Comparison of ENCODE assay signal across 19 mouse cellular contexts in genomic region chr4:142261725-142262124, GRCm38 (mm10). TPM values are rescaled to one million over a fixed set of nuclear protein-coding genes. Genes with fewer than 3 reads are reported as not detected.
DNase-seq lines count a peak whose midpoint lies in the region; ATAC-seq and TF ChIP-seq lines count a peak whose summit lies in the region.
"Had no signal": no experiment of that assay in that cellular context is flagged by ENCODE, and none has a peak within 500 bp of the region (broad histone marks: within the 10 kb centered on the region; RNA-seq: fewer than 3 reads in every experiment).

No protein-coding gene starts in this region.

- H3K9ac ChIP-seq in embryonic facial prominence, embryonic 14.5 days (ENCODE audit: low read depth, low read length) = no peak overlapping the region
- no peak overlapping the region for H3K9ac ChIP-seq in hindbrain, postnatal 0 days (replicated peaks; ENCODE audit: low read length)
- no peak overlapping the region for H3K9ac ChIP-seq in hindbrain, embryonic 11.5 days (ENCODE audit: low read depth, low read length)
- H3K9ac ChIP-seq: embryonic facial prominence, embryonic 12.5 days; forebrain, embryonic 13.5 days; intestine, embryonic 15.5 days had no signal

- no peaks in the 10 kb centered on the region for H3K4me1 ChIP-seq in embryonic facial prominence, embryonic 14.5 days (ENCODE audit: control insufficient read depth, insufficient read depth, low read length)
- H3K4me1 ChIP-seq in embryonic facial prominence, embryonic 10.5 days = peaks cover 17% of the 10 kb centered on the region
- peaks cover 4% of the 10 kb centered on the region; the same call in 1 of the 2 replicates for H3K4me1 ChIP-seq in hindbrain, postnatal 0 days (ENCODE audit: insufficient read depth, low read length)
- no peaks in the 10 kb centered on the region for H3K4me1 ChIP-seq in hindbrain, embryonic 11.5 days (replicated peaks; ENCODE audit: control insufficient read depth, insufficient read depth, low read length)
- H3K4me1 ChIP-seq: heart, embryonic 10.5 days; intestine, embryonic 15.5 days had no signal

- no peak for TF ChIP-seq CTCF in hindbrain, postnatal 0 days (IDR thresholded peaks at IDR 0.05; ENCODE audit: low read depth)

- H3K27me3 ChIP-seq in embryonic facial prominence, embryonic 14.5 days (replicated peaks; ENCODE audit: control insufficient read depth, insufficient read depth, low read length) = no peaks in the 10 kb centered on the region
- no peaks in the 10 kb centered on the region for H3K27me3 ChIP-seq in embryonic facial prominence, embryonic 10.5 days (replicated peaks; ENCODE audit: low read depth, poor library complexity, severe bottlenecking)
- no peaks in the 10 kb centered on the region for H3K27me3 ChIP-seq in hindbrain, postnatal 0 days (ENCODE audit: insufficient read depth, low read length)
- H3K27me3 ChIP-seq in hindbrain, embryonic 11.5 days (ENCODE audit: control insufficient read depth, insufficient read depth, low read length) = no peaks in the 10 kb centered on the region
- H3K27me3 ChIP-seq: embryonic facial prominence, embryonic 12.5 days; intestine, embryonic 15.5 days had no signal

- H3K36me3 ChIP-seq in embryonic facial prominence, embryonic 14.5 days (ENCODE audit: control insufficient read depth, insufficient read depth, low read length) = no peaks in the 10 kb centered on the region
- H3K36me3 ChIP-seq in embryonic facial prominence, embryonic 10.5 days (replicated peaks) = no peaks in the 10 kb centered on the region
- no peaks in the 10 kb centered on the region for H3K36me3 ChIP-seq in hindbrain, postnatal 0 days (ENCODE audit: insufficient read depth, low read length)
- H3K36me3 ChIP-seq in hindbrain, embryonic 11.5 days (ENCODE audit: control insufficient read depth, insufficient read depth, low read length) = no peaks in the 10 kb centered on the region
- H3K36me3 ChIP-seq: embryonic facial prominence, embryonic 12.5 days; heart, embryonic 10.5 days; intestine, embryonic 15.5 days had no signal

- 50% methylated on average over 4 of the region's 4 CpGs for WGBS in embryonic facial prominence, embryonic 14.5 days
- WGBS in embryonic facial prominence, embryonic 10.5 days = 73% methylated on average over 4 of the region's 4 CpGs
- WGBS in hindbrain, postnatal 0 days = 26% methylated on average over 4 of the region's 4 CpGs
- 78% methylated on average over 4 of the region's 4 CpGs for WGBS in hindbrain, embryonic 11.5 days

- H3K27ac ChIP-seq in embryonic facial prominence, embryonic 14.5 days (replicated peaks; ENCODE audit: low read depth, low read length) = 0 out of 2 replicates have a peak overlapping the region, but pooled peaks have one; percentile 39
- H3K27ac ChIP-seq in embryonic facial prominence, embryonic 10.5 days (replicated peaks) = no peak overlapping the region
- H3K27ac ChIP-seq in hindbrain, postnatal 0 days = no peak overlapping the region
- no peak overlapping the region for H3K27ac ChIP-seq in hindbrain, embryonic 11.5 days (ENCODE audit: low read depth, low read length)
- H3K27ac ChIP-seq: embryonic facial prominence, embryonic 12.5 days; forebrain, embryonic 13.5 days; heart, embryonic 10.5 days; intestine, embryonic 15.5 days had no signal

- H3K9me3 ChIP-seq in embryonic facial prominence, embryonic 14.5 days (ENCODE audit: control insufficient read depth, low read length) = no peaks in the 10 kb centered on the region
- H3K9me3 ChIP-seq in embryonic facial prominence, embryonic 10.5 days = 0 out of 2 replicates have a peak, but pooled peaks cover 3% of the 10 kb centered on the region
- no peaks in the 10 kb centered on the region for H3K9me3 ChIP-seq in hindbrain, postnatal 0 days (ENCODE audit: low read length)
- H3K9me3 ChIP-seq in hindbrain, embryonic 11.5 days (ENCODE audit: control insufficient read depth, low read length) = no peaks in the 10 kb centered on the region
- H3K9me3 ChIP-seq: embryonic facial prominence, embryonic 12.5 days; forebrain, embryonic 13.5 days; heart, embryonic 10.5 days; intestine, embryonic 15.5 days had no signal

- no peak for DNase-seq in embryonic facial prominence, embryonic 14.5 days (ENCODE audit: low spot score)
- no peak for DNase-seq in embryonic facial prominence, embryonic 10.5 days (ENCODE audit: low spot score)
- DNase-seq in hindbrain, postnatal 0 days (ENCODE audit: low spot score) = no peak
- no peak for DNase-seq in hindbrain, embryonic 11.5 days (ENCODE audit: low spot score)
- DNase-seq in fat pad, adult 2 months (ENCODE audit: extremely low read depth, low read depth, low spot score) = peak; percentile 59
- peak; percentile 67 for DNase-seq in gonadal fat pad, adult 2 months (ENCODE audit: low read depth)
- DNase-seq: cerebellum, adult 11 months; cerebellum, adult 8-10 months; cerebellum, postnatal 14 days; embryo, embryonic 11 days; gastrocnemius, postnatal 36 days; heart, adult 18-20 months; heart, postnatal 10 days; heart, postnatal 4 days; kidney, adult 18-20 months had no signal

- ATAC-seq in embryonic facial prominence, embryonic 14.5 days (ENCODE audit: low read depth) = no peak
- ATAC-seq in hindbrain, postnatal 0 days = 0 out of 2 replicates have a peak, but pooled peaks have one; percentile 22
- no peak for ATAC-seq in hindbrain, embryonic 11.5 days (ENCODE audit: low FRiP score)
- ATAC-seq: forebrain, embryonic 13.5 days; intestine, embryonic 15.5 days had no signal

- no peak overlapping the region for H3K4me3 ChIP-seq in embryonic facial prominence, embryonic 14.5 days (ENCODE audit: low read depth, low read length)
- H3K4me3 ChIP-seq in embryonic facial prominence, embryonic 10.5 days = no peak overlapping the region
- H3K4me3 ChIP-seq in hindbrain, postnatal 0 days (ENCODE audit: low read length) = no peak overlapping the region
- no peak overlapping the region for H3K4me3 ChIP-seq in hindbrain, embryonic 11.5 days (ENCODE audit: low read depth, low read length)
- H3K4me3 ChIP-seq: embryonic facial prominence, embryonic 12.5 days; forebrain, embryonic 13.5 days; heart, embryonic 10.5 days; intestine, embryonic 15.5 days had no signal

- H3K4me2 ChIP-seq in embryonic facial prominence, embryonic 14.5 days (ENCODE audit: low read depth, low read length) = no peak overlapping the region
- no peak overlapping the region for H3K4me2 ChIP-seq in hindbrain, postnatal 0 days (ENCODE audit: low read depth, low read length)
- H3K4me2 ChIP-seq in hindbrain, embryonic 11.5 days (replicated peaks; ENCODE audit: low read depth, low read length) = no peak overlapping the region
- H3K4me2 ChIP-seq: embryonic facial prominence, embryonic 12.5 days; forebrain, embryonic 13.5 days; intestine, embryonic 15.5 days had no signal

RNA-seq across cellular contexts. Expression of gene Kazn, which starts 22.5 kb away (rescaled TPM):
- 11.7 and 11.9 TPM in 2 replicates for polyA plus RNA-seq in embryonic facial prominence, embryonic 14.5 days (2014; fragmentation: Nextera tagmentation; extraction: Ambion mirVana)
- 13.3 and 13.8 TPM in 2 replicates for polyA plus RNA-seq in embryonic facial prominence, embryonic 10.5 days (2016; fragmentation: Nextera tagmentation; extraction: Ambion mirVana)
- 74.3 and 78.3 TPM in 2 replicates for total RNA-seq in hindbrain, postnatal 0 days (2014; rRNA removed)
- 19.3 and 20.9 TPM in 2 replicates for polyA plus RNA-seq in hindbrain, postnatal 0 days (2015; fragmentation: Nextera tagmentation; extraction: Ambion mirVana)
- 11.3 and 11.8 TPM in 2 replicates for polyA plus RNA-seq in hindbrain, embryonic 11.5 days (2014; fragmentation: Nextera tagmentation; extraction: Ambion mirVana)
- 28.0 and 38.1 TPM in 2 replicates for polyA plus RNA-seq in gonadal fat pad, adult 2 months (2012; rRNA removed)

Comparison
In these comparisons a context has a peak if more than half of its experiments do, and no peak if none do; other contexts are left out.
1. DNase-seq: peak in fat pad, adult 2 months (single experiment) and gonadal fat pad, adult 2 months (single experiment); none in embryonic facial prominence, embryonic 14.5 days (single experiment), embryonic facial prominence, embryonic 10.5 days (single experiment), hindbrain, postnatal 0 days (single experiment) and hindbrain, embryonic 11.5 days (single experiment).